Mouse (Mus musculus) G1E (cell line): ENCODE results near the gene Prkag1.

Experiments
- CTCF ChIP-seq: IDR thresholded peaks from 2 replicates; pipeline ENCODE4 v1.5.1; 2012; ENCODE audit warnings: low read depth, low read length, inconsistent platforms, mixed read lengths
- GATA1 ChIP-seq: IDR thresholded peaks from 2 replicates; pipeline ENCODE4 v1.6.1; 2012; ENCODE audit warnings: borderline replicate concordance, low read length, inconsistent platforms, mixed read lengths
- GATA2 ChIP-seq: IDR thresholded peaks from 2 replicates; pipeline ENCODE4 v1.6.1; 2012; ENCODE audit warnings: low read depth, low read length, inconsistent platforms, borderline replicate concordance
- TAL1 ChIP-seq: conservative IDR thresholded peaks from 2 replicates; pipeline ENCODE4 v1.6.1; 2012; ENCODE audit warnings: low read depth, low read length, inconsistent platforms, mixed read lengths

GRCm38 (mm10) chr15:98835291-98835690, 4.0 kb upstream of the Prkag1 start:
- TF ChIP-seq GATA1 (no peak), CTCF (no peak), GATA2 (no peak), TAL1 (no peak)
